Mouse (Mus musculus) neural tube, embryonic 15.5 days (tissue): ENCODE results near the gene Dnm1l. TPM values are rescaled to one million over a fixed set of nuclear protein-coding genes. Genes with fewer than 3 reads are reported as not detected.
"Not testable (repeated sequence)": the region's sequence is repeated elsewhere in the genome, so short reads cannot be mapped to it uniquely, and the experiment has no call there.

Experiments
- ATAC-seq: fragments of 200-750 bp; cut with Nextera tagmentation; 2 replicates; pipeline ENCODE4 v1.8.0; 2017; ENCODE audit warnings: mild to moderate bottlenecking, moderate TSS enrichment, moderate library complexity; ENCODE audit not compliant: low FRiP score
- H3K27ac ChIP-seq: fragments of 300-500 bp; sonication (generic); replicated peaks from 2 replicates; pipeline ENCODE4 v1.5.1; 2015; ENCODE audit warnings: mild to moderate bottlenecking, inconsistent platforms
- H3K27me3 ChIP-seq: fragments of 300-500 bp; sonication (generic); replicated peaks from 2 replicates; pipeline ENCODE4 v1.6.1; 2015; ENCODE audit warnings: inconsistent platforms
- H3K36me3 ChIP-seq: fragments of 300-500 bp; sonication (generic); 2 replicates; pipeline ENCODE4 v1.6.1; 2015; ENCODE audit warnings: inconsistent platforms
- H3K4me1 ChIP-seq: fragments of 300-500 bp; sonication (generic); 2 replicates; pipeline ENCODE4 v1.6.1; 2015; ENCODE audit warnings: inconsistent platforms
- H3K4me2 ChIP-seq: fragments of 300-500 bp; sonication (generic); 2 replicates; pipeline ENCODE4 v1.6.1; 2015; ENCODE audit warnings: inconsistent platforms, mild to moderate bottlenecking, moderate library complexity
- H3K4me3 ChIP-seq: fragments of 300-500 bp; sonication (generic); replicated peaks from 2 replicates; pipeline ENCODE4 v1.5.1; 2015; ENCODE audit warnings: mild to moderate bottlenecking, inconsistent platforms
- H3K9ac ChIP-seq: fragments of 300-500 bp; sonication (generic); replicated peaks from 2 replicates; pipeline ENCODE4 v1.6.1; 2015; ENCODE audit warnings: mild to moderate bottlenecking, inconsistent platforms
- H3K9me3 ChIP-seq: fragments of 300-500 bp; sonication (generic); replicated peaks from 2 replicates; pipeline ENCODE4 v1.6.1; 2016; ENCODE audit warnings: inconsistent platforms
- WGBS: fragments of 180-500 bp; shearing (Covaris S2); methylation state at CpG from one replicate; pipeline ENCODE4 v1.1.7; 2015; ENCODE audit warnings: mixed read lengths; 5-methylcytosine and 5-hydroxymethylcytosine counted together
- polyA plus RNA-seq: library from polyadenylated mRNA; unstranded; fragments of >200 nt; fragmentation: Nextera tagmentation; extraction: Ambion mirVana; gene quantifications from 2 replicates; pipeline ENCODE4 v1.2.1, GENCODE M21; 2015

Gene Dnm1l
- polyA plus RNA-seq, result 94.5 and 107 TPM in 2 replicates

DNA sequence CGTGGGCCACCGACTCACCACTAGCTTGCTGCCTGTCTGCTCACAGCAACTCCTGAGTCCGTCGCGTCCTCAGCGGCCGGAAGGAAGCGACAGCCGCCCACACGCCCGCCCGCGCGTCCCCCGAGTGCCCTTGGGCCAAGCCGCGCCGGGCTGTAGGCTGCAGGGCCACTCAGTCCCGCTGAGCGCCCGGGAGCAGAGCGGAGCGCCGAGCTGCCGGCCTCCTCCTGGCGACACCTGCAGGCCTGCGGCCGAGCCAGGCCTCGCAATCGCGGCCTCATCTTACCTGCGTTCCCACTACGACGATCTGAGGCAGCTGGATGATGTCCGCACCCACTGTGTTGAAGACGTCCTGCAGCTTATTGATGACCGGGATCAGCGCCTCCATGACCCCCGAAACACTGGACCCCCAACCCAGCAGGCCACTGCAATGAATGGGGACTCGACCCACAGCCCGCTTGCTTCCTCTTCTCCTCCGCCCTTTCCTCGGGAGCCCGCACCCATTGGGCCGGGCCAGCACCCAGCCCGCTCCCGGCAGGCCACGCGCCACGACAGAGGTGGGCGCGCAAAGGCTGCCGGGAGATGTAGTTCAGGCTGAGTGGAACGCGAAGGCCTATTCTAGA lies at the start of gene Dnm1l:
TSS of gene Dnm1l (minus strand) at position 479 of the 620 bp plus-strand sequence.
- WGBS, result under 1% methylated on average over 55 of the region's 55 CpGs
- H3K27me3 ChIP-seq, result no peaks in the 10 kb centered on the region
- peak within 1 kb of the TSS; percentile 92 for H3K27ac ChIP-seq
- peak; percentile 99 for ATAC-seq
- peak within 1 kb of the TSS; percentile 66 for H3K4me2 ChIP-seq
- peak within 1 kb of the TSS; percentile 100 for H3K4me3 ChIP-seq
- H3K9ac ChIP-seq, result peak within 1 kb of the TSS; percentile 100
- H3K9me3 ChIP-seq, result no peaks in the 10 kb centered on the region
- peaks cover 16% of the 10 kb centered on the region for H3K4me1 ChIP-seq
- no peaks in the 10 kb centered on the region for H3K36me3 ChIP-seq

DNA sequence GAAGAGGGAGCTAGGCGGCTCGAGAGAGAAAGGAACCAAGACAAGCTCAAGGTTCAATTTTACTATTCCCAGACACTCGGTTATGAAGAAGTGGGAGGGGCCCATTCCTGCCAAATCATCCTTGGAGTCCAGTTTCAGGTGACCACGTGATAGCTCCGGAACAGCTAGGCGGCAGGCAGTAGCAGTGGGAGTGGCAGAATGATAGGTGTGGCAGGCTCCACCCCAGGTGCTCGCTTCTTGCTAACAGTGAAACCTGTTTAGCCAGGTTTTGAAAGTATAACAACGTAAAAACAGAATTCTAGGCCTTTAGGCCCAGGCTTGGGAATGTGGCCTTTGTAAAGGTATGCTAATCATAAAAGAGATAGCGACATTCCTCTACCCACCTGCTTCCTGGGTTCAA lies 8.5 kb upstream of the Dnm1l start:
- H3K27ac ChIP-seq, H3K9me3 ChIP-seq, H3K4me2 ChIP-seq, H3K4me3 ChIP-seq, H3K4me1 ChIP-seq, H3K9ac ChIP-seq, ATAC-seq, H3K27me3 ChIP-seq, H3K36me3 ChIP-seq: not testable (repeated sequence)
- 74% methylated on average over 9 of the region's 9 CpGs for WGBS

DNA sequence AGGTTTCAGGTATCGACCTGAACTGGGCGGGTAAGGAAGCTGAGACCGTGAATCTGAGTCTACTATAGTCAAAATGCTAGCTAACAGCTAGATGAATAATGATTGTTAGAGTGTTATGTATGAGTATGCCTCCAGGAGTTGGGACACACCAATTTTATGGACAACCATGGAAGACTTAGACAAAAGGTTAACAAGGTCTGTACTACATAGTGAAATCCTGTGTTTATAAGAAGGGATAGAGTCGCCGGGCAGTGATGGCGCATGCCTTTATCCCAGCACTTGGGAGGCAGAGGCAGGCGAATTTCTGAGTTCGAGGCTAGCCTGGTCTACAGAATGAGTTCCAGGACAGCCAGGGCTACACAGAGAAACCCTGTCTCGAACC lies 333 bp upstream of the Dnm1l start:
- ATAC-seq, H3K9ac ChIP-seq, H3K36me3 ChIP-seq, H3K9me3 ChIP-seq, H3K27me3 ChIP-seq: not testable (repeated sequence)
- 56% methylated on average over 9 of the region's 9 CpGs for WGBS
- peak overlapping the region; percentile 100 for H3K4me3 ChIP-seq
- H3K4me2 ChIP-seq, result peak overlapping the region; percentile 66
- H3K27ac ChIP-seq, result peak overlapping the region; percentile 92
- H3K4me1 ChIP-seq, result peaks cover 16% of the 10 kb centered on the region

DNA sequence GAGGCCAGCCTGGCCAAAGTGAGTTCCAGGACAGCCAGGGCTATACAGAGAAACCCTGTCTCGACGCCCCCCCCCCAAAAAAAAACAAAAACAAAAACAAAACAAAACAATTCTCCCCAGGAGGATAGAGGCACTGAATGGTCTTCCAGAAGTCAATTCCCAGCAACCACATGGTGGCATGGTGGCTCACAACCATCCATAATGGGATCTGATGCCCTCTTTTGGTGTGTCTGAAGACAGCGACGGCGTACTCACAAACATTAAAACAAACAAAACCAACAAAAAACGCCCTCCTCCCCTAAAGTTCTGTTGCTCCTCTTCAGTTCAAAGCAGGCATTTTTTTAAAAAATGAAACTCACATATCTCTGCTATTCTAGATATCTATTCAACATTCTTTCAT lies 851 bp downstream of the Dnm1l start:
- Histone ChIP-seq H3K4me2 (peak overlapping the region; percentile 66), H3K27me3 (no peaks in the 10 kb centered on the region), H3K9me3 (no peaks in the 10 kb centered on the region), H3K4me3 (peak overlapping the region; percentile 100), H3K36me3 (no peaks in the 10 kb centered on the region), H3K9ac (peak overlapping the region; percentile 100), H3K27ac (peak overlapping the region; percentile 92; the same call in 1 of the 2 replicates), H3K4me1 (peaks cover 16% of the 10 kb centered on the region)
- no peak for ATAC-seq
- WGBS, result 13% methylated on average over 6 of the region's 6 CpGs

DNA sequence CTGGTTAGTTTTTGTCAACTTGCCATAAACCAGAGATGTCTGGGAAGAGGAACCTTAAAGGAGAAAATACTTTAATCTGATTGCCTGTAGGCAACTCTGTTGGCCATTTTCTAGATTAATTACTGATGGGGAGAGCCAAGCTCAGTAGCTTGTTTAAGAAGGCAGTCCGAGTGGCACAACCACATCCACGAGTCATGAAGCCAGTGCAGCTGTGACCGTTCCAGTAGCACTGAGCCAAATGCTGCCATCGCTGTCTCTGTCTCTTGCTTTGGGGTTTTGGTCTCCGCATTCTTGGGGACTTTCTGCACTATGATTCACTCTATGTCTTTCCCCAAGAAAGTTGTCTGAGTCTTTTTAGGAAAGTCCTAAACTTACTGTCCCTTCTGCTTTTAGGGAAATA lies 12.3 kb downstream of the Dnm1l start:
- WGBS, result 77% methylated on average over 5 of the region's 5 CpGs
- ATAC-seq, result no peak
- Histone ChIP-seq H3K4me2 (no peak overlapping the region), H3K27ac (no peak overlapping the region), H3K4me1 (0 out of 2 replicates have a peak, but pooled peaks cover 4% of the 10 kb centered on the region), H3K27me3 (no peaks in the 10 kb centered on the region), H3K9ac (no peak overlapping the region), H3K4me3 (no peak overlapping the region), H3K36me3 (peaks cover 8% of the 10 kb centered on the region; the same call in 1 of the 2 replicates), H3K9me3 (no peaks in the 10 kb centered on the region)

DNA sequence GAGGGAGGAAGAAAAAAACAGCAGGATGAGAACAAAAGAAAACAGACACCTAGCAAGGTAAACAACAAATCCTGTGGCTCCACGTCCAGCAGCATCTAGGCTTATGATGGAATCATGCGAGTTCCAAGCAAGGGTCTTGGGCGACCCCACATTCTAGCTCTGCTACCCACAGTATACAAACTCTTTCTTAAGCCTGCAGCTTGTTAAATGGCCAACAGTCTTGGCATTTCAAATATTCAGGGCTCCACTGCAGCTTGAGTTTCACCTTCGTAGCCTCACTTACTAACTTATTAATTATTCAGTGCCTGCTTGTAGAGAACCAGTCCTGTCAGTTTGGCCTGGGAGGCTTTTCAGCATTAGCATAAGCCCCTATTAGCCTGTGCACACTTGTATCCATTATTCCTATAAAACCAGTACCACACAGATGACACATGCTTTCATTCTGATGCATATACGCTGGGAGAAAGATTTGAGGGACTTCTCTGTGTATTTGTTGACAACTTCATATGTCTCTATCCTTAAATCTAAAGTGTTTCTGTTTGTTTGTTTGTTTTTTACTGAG lies 32.9 kb downstream of the Dnm1l start:
- WGBS, result 84% methylated on average over 5 of the region's 5 CpGs
- H3K9me3 ChIP-seq, result no peaks in the 10 kb centered on the region
- no peak overlapping the region for H3K27ac ChIP-seq
- peaks cover 43% of the 10 kb centered on the region for H3K36me3 ChIP-seq
- no peak for ATAC-seq
- no peak overlapping the region for H3K4me3 ChIP-seq
- no peak overlapping the region for H3K9ac ChIP-seq
- no peaks in the 10 kb centered on the region for H3K27me3 ChIP-seq
- H3K4me1 ChIP-seq, result no peaks in the 10 kb centered on the region
- no peak overlapping the region for H3K4me2 ChIP-seq

DNA sequence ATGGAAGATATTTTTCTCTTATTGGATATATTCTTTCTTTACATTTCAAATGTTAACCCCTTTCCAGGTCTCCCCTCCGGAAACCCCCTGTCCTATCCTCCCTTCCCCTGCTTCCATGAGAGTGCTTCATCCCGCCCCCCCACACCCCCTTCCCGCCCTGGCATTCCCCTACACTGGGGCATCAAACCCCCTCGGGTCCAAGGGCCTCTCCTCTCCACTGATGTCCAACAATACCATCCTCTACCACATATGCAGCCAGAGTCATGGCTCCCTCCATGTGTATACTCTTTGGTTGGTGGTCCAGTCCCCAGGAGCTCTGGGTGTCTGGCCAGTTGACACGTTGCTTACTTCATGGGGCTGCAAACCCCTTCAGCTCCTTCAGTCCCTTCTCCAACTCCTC lies 47.4 kb downstream of the Dnm1l start:
- peaks cover 53% of the 10 kb centered on the region for H3K36me3 ChIP-seq
- ATAC-seq, result no peak
- no peaks in the 10 kb centered on the region for H3K9me3 ChIP-seq
- no peak overlapping the region for H3K9ac ChIP-seq
- H3K4me3 ChIP-seq, result no peak overlapping the region
- no peaks in the 10 kb centered on the region for H3K27me3 ChIP-seq
- WGBS, result 85% methylated on average over 5 of the region's 5 CpGs
- no peak overlapping the region for H3K4me2 ChIP-seq
- no peak overlapping the region for H3K27ac ChIP-seq
- no peaks in the 10 kb centered on the region for H3K4me1 ChIP-seq

DNA sequence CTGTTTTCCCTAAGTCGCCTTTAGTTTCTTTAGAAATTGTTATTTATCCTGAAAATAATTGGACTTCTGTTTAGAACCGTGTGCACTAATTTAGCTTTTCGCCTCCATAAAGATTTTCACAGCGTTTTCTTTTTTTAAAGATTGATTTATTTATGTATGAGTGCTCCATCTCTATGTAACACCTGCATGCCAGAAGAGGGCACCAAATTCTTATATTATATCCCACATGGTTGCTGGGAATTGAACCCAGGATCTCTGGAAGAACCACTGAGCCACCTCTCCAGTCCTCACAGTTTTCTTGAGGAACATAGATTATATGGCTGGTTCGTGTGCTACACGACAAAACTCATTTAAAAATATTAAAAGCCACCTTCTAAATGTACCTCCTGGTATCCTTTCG lies 54.9 kb downstream of the Dnm1l start:
- Histone ChIP-seq H3K4me3 (peak overlapping the region; percentile 93), H3K36me3 (peaks cover 15% of the 10 kb centered on the region), H3K4me1 (peaks cover 21% of the 10 kb centered on the region), H3K4me2 (peak overlapping the region; percentile 84), H3K27ac (no peak overlapping the region), H3K9ac (peak overlapping the region; percentile 80), H3K9me3 (no peaks in the 10 kb centered on the region), H3K27me3 (no peaks in the 10 kb centered on the region)
- no peak for ATAC-seq
- WGBS, result 18% methylated on average over 7 of the region's 7 CpGs

DNA sequence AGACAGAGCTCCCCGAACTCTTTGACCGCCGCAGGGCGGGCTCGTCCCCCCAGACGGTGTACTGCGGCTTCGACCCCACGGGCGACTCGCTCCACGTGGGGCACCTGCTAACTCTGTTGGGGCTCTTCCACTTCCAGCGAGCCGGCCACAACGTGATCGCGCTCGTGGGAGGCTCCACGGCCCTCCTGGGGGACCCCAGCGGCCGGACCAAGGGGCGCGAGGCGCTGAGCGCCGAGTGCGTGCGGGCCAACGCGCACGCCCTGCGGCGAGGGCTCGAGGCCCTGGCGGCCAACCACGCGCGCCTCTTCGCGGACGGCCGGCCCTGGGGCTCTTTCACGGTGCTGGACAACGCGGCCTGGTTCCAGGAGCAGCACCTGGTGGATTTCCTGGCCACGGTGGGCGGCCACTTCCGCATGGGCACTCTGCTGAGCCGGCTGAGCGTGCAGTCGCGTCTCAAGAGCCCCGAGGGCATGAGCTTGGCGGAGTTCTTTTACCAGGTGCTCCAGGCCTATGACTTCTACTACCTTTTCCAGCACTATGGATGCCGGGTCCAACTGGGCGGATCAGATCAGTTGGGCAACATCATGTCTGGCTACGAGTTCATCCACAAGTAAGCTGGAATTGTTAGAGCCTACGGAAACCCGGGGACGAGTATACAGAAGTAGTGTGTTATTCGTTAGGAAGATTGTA lies 55.5 kb downstream of the Dnm1l start:
- peak overlapping the region; percentile 80 for H3K9ac ChIP-seq
- peaks cover 21% of the 10 kb centered on the region for H3K4me1 ChIP-seq
- under 1% methylated on average over 60 of the region's 61 CpGs for WGBS
- ATAC-seq, result peak; percentile 75
- no peaks in the 10 kb centered on the region for H3K9me3 ChIP-seq
- peak overlapping the region; percentile 96 for H3K27ac ChIP-seq
- H3K4me3 ChIP-seq, result peak overlapping the region; percentile 93
- H3K36me3 ChIP-seq, result peaks cover 12% of the 10 kb centered on the region
- H3K4me2 ChIP-seq, result peak overlapping the region; percentile 84
- H3K27me3 ChIP-seq, result no peaks in the 10 kb centered on the region

DNA sequence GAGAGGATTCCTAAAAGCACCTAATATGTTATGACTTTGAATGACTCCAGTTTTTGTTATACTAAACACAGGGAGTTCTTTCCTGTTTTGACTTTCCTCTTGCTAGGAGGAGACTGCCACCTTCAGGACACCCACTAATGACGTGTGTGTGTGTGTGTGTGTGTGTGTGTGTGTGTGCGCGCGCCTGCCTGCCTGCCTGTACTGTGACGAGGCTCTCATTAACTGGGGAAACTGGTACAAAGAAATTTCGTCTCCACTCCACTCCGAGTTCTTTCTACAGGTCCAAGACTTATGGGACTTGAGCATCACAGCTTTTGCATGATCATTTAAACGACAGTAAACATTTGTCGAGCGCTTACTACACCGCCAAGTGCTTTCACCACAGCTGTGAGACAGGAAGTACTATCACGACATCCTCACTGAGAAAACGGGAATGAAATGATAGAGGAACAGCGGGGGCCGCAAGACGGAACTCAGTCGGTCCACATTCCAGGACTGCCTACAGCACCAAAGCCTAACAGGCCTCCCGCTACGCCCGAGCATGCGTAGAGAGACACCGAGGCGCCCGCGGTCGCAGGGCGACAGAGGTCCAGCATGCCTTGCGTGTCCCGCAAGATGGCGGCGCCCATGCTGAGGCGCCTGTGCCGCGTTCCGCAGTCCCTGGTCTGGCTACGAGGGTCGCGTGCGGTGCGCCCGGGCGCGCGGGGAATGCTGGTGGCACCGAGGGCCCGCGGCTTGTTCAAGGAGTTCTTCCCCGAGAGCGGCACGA lies 56.2 kb downstream of the Dnm1l start, which contains the start of gene Yars2:
TSS of gene Yars2 (plus strand) at position 597 of the 769 bp plus-strand sequence.
- H3K9me3 ChIP-seq, result no peaks in the 10 kb centered on the region

DNA sequence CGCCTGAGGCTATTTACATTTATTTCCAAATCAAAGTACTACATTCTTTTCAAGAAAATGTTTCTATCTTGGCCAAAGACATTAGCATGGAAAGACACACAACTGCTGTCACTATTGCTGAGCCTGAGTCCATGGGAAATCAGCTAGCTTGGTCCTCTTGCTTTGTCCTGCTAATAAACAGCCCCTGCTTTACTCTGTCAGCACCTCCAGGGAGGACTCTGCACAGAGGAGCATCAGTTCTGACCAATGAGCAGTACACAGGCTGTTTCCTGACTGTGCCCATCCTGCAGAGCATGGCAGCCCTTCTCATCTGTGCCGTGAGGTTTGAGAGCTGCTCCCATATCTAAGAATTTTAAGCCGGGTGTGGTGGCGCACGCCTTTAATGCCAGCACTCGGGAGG lies 85.0 kb downstream of the Dnm1l start:
- no peak overlapping the region for H3K9ac ChIP-seq
- H3K4me1 ChIP-seq, result peaks cover 7% of the 10 kb centered on the region; the same call in 1 of the 2 replicates
- 80% methylated on average over 6 of the region's 6 CpGs for WGBS
- no peak overlapping the region for H3K4me3 ChIP-seq
- no peak for ATAC-seq
- no peaks in the 10 kb centered on the region for H3K36me3 ChIP-seq
- H3K4me2 ChIP-seq, result no peak overlapping the region
- no peaks in the 10 kb centered on the region for H3K27me3 ChIP-seq
- no peaks in the 10 kb centered on the region for H3K9me3 ChIP-seq
- H3K27ac ChIP-seq, result no peak overlapping the region

More for the DNA sequence above, 56.2 kb downstream of the Dnm1l start, which contains the start of gene Yars2:
- WGBS, result under 1% methylated on average over 50 of the region's 50 CpGs
- peak within 1 kb of the TSS; percentile 96 for H3K27ac ChIP-seq
- peak; percentile 100 for ATAC-seq
- H3K27me3 ChIP-seq, result no peaks in the 10 kb centered on the region
- peak within 1 kb of the TSS; percentile 80 for H3K9ac ChIP-seq
- H3K36me3 ChIP-seq, result peaks cover 10% of the 10 kb centered on the region
- peaks cover 21% of the 10 kb centered on the region for H3K4me1 ChIP-seq
- H3K4me2 ChIP-seq, result peak within 1 kb of the TSS; percentile 84
- H3K4me3 ChIP-seq, result peak within 1 kb of the TSS; percentile 93
